Mouse (Mus musculus) pancreas, adult 10 weeks (tissue): ENCODE results near the gene Spef1. TPM values are rescaled to one million over a fixed set of nuclear protein-coding genes. Genes with fewer than 3 reads are reported as not detected.

ENCODE experiments used
- polyA plus RNA-seq: library from polyadenylated mRNA; stranded (reverse); fragments of 350-450 nt; fragmentation: Illumina TruSeq; extraction: RNeasy Lipid Tissue Mini Kit (QIAGEN cat#74804); gene quantifications from one replicate; pipeline ENCODE4 v1.2.3, GENCODE M21; 2015; ENCODE audit warnings: low read depth, low replicate concordance; ENCODE audit not compliant: insufficient read depth

Gene Spef1
- 5.1 TPM for polyA plus RNA-seq

DNA sequence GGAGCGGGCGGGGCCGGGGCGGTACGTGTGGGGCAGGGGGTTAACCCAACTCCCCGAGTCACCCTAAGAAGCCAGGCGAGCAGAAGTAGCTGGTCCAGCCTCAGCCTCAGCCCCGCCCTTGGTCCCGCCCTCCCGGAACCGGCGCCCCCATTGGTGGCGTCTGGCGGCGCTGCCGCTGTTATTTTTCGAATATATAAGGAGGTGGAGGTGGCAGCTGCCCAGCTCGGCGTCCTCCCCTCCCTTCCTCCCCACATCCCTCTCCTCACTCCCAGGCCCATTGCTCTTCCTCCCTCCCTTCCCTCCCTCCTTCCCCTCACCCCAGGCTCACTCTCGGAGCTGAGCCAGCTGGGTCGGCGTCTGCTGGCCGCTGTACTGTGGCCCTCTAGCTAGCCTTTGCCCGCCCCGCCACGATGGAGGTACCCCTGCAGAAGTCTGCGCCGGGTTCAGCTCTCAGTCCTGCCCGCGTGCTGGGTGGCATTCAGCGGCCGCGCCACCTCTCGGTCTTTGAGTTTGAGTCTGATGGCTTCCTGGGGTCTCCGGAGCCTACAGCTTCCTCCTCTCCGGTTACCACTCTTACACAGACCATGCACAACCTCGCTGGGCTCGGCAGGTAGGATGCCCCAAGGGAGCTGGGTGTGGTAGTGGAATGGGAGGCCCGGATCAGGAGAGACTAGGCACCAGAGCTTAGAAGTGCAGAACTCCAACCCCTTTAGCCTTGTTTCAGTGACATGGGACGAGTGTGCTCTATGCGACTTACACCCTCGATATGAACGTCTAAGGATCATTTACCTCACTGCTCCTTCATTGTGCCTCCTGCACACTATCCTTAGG lies at the start of gene Spef1, which contains the start of gene Cdc25b:
Spef1 (minus strand) TSS at position 512 of the 831 bp plus-strand sequence.
Cdc25b (plus strand) TSS at position 179 of the 831 bp plus-strand sequence.

DNA sequence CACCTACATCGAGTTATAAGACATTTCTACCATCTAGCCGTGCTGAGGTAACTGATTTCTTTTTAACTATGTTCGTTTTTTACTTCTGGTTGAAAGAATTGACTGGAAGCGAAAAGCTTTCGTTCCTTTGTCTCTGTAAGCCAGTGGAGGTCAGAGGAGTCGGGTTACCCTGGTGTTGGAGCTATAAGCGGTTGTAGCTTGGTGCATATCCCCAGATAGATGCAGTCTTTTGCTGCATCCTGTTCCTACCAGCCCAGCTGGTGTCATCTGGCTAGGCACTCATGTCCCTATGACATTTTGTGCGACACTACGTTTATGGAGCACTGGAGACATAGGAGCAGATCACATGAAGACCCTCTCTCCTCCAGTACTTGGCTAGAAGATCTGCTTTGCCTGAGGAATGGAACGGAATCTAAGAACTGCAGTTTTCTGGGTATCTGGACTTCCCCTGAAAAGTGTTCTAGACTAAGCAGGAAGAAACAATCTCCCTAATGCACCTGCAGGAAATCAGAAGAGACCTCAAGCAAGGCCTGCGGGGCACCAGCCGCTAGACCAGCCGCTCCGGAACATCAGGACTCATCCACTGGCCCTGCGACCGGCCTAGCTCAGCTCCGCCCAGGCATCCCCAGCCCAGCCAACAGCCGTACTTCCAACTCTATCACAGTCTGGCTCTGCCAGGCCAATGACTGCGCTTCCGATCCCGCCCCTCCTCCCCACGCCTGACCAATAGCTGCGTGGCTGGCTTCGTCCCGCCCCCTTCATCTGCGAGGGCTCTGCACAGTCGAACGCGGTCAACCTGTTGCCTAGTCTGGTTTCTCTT lies 46.4 kb upstream of the Spef1 start, which contains the start of gene Mavs:
Mavs (plus strand) TSS at position 757 of the 820 bp plus-strand sequence.

DNA sequence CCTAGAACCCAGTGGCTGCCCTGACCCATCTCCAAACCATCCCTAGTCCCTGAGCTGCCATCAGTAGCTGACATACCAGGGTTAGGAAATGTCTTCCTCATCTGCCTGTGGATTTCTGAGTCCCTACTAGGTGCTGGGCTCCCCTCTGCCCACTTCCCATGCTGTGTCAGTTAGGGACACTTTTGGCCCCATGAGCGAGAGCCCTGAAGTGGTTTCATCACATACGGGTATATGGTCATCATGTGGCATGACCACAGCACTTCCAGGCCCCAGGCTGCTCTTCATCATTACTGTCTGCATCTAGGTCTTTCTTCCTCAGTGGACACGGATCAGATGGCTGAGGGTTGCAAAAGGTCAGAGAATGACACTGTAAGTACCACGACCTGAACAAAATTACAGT lies 19.7 kb upstream of the Spef1 start, which contains the start of gene Ap5s1:
Ap5s1 (plus strand) TSS at position 301 of the 400 bp plus-strand sequence.

DNA sequence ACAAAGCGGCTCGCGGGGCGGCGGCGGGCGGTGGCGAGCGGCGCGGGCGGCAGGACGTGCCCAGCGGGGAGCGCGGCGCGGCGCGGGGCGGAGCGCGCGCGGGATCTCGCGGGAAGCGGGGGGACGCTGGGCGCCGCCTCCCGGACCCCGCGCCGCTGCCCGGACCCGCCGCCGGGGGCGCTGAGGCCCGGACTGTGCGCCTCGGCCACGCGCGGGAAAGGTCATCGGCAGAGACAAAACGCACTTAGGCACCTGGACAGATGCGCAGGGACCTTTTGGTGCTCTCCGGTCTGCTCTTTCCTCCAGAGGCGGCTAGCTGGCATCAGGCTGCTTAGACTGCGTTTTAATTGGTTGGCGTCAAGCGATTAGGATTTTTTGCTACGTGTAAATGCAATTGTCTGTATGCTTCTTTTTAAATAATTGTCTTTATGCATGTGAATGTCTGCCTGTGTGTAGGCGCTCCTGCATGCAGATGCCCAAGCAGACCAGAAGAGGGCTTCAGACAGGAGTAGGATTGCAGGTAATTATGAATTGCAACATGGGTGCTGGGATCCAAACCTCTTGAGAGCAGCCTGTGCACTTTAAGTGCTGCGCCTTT lies 7.0 kb downstream of the Spef1 start, which contains the start of gene Cenpb:
Cenpb (minus strand) TSS at position 78 of the 598 bp plus-strand sequence.

GRCm38 (mm10) chr2:131159938-131160581 lies 27.0 kb downstream of the Spef1 start, which contains the start of gene 1700037H04Rik:
1700037H04Rik (minus strand) TSS chr2:131160081.

GRCm38 (mm10) chr2:131132930-131133547 lies 54.0 kb downstream of the Spef1 start, which contains the start of gene Gm11037:
Gm11037 (plus strand) TSS chr2:131133497.

GRCm38 (mm10) chr2:131127161-131127730 lies 59.8 kb downstream of the Spef1 start, which contains the start of gene Hspa12b:
Hspa12b (plus strand) TSS chr2:131127280.

Other genes starting within 250 kb of the Spef1 start
- 2.2 TPM for gene Gfra4, start 144.2 kb downstream of the Spef1 start, polyA plus RNA-seq
- 28.8 TPM for gene Adam33, start 123.5 kb downstream of the Spef1 start, polyA plus RNA-seq
- 0.44 TPM for gene Siglec1, start 100.5 kb downstream of the Spef1 start, polyA plus RNA-seq
- 6.4 TPM for gene Hspa12b, start 60.0 kb downstream of the Spef1 start, polyA plus RNA-seq
- gene Gm11037, start 53.8 kb downstream of the Spef1 start, polyA plus RNA-seq, result not detected
- gene 1700037H04Rik, start 27.2 kb downstream of the Spef1 start, polyA plus RNA-seq, result 3.5 TPM
- gene Cenpb, start 7.2 kb downstream of the Spef1 start, polyA plus RNA-seq, result 14.3 TPM
- 1.2 TPM for gene Cdc25b, start 333 bp downstream of the Spef1 start, polyA plus RNA-seq
- gene Ap5s1, start 19.8 kb upstream of the Spef1 start, polyA plus RNA-seq, result 7.0 TPM
- gene Mavs, start 46.8 kb upstream of the Spef1 start, polyA plus RNA-seq, result 7.2 TPM
- 14.5 TPM for gene Pank2, start 75.2 kb upstream of the Spef1 start, polyA plus RNA-seq
- gene Rnf24, start 165.6 kb upstream of the Spef1 start, polyA plus RNA-seq, result 0.52 TPM